Mouse (Mus musculus) cerebellum, adult 11-12 months (tissue): ENCODE results near the gene Mctp2.

Experiments used
- DNase-seq: peaks from one replicate; pipeline ENCODE4 v3.0.0; 2022

Mctp2 gene

DNA sequence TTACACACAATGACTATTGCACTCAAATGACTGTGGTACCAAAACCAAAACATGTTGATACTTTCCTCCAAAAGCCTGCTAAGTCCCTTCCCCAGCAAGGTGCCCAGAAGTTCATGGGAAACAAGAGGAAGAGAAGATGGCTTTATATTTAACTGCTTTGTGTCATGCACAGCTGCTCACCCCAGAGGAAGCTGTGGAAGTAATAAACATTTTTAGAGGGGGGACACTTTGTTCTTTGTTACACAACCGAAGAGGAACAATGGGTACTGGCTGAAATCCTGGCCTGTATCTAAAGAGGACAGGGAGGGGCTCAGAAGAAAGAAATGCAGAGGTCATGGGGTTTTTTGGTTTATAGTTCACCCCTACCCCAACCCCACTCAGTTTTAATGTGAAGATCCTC lies 144.2 kb downstream of the Mctp2 start:
- no peak for DNase-seq

DNA sequence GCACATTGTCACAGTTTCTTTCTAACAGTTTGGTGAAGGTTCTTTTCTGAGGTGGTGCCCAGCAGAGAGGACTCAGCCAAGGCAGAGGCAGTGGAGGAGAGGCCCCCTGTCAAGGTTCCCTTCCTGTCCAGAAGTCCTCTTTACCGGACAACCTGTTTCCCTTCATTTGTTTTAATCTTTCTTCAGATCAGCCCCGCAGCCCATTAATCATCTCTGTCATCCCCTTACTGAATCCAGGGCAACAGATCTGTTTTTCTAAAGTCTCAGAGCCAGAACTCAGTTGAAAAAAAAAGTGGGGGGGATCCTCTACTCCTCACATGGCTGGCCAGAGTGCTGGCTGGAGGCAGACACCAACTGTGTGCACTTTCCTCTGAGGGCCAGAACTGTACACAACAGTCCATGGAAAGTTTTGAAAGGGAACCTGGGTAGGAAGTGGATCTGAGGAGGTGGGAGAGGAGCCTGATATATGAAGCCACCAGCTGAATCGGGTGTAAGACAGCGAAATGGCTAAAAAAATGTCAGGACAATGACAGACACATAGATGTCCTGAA lies 146.8 kb downstream of the Mctp2 start:
- DNase-seq: no peak

DNA sequence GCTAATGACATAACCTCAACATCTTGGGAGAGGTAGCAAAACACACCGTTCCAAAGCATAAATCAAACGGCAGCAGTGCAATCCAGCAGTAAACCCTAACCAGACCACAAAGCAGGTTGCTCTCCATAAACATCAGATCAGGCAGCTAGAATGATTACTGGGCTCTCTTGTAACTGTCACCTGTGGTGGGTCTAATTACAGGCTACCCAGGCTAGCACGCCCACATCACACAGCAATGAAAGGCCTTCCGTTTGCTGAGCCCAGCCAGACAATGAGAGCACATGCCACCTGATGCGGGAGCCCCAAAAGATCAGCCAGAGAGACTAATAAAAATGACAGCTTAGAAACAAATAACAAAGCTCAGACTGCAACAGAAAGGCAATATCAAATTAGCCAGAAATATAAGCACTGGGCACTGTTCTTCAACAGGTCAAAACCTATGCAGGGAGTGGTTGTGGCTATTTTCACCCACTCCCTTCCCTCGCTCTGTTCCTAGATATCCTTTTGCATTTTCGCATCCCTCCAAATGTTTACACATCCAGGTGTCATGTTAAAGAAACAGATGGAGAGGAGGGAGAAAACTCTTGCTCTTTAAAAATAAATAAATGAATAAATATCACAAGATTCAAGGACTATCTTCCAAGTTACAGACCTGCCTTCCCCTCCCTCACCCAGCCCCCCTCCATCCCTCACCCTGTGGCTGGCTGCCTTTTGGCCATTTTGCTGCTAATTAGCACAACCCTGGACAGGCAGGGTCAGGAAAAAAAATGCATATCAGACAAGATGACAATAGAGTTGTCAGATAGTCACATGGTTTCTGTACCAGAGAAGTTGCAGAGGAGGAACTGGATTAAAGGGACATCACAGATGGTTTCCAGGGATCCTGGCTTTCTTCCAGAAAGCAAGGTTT lies 155.4 kb downstream of the Mctp2 start:
- no peak for DNase-seq

DNA sequence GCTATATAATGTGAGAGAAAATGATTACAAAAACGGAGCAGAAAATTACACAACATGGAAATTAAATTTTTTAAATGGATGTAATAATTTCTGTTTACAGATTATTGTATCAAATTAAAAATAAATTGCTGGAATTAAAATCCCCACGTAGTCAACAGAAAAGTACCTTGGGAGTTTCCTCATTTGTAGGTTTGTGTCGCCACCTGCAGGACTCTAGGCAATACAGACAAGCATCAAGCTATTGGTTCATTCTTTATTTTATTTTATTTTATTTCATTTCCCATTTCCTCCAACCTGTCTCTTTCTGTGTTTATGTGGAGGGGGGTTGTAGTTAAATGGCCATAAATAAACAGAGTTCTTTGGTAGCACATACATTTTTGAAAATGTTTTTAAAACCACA lies 157.3 kb downstream of the Mctp2 start:
- DNase-seq: no peak

DNA sequence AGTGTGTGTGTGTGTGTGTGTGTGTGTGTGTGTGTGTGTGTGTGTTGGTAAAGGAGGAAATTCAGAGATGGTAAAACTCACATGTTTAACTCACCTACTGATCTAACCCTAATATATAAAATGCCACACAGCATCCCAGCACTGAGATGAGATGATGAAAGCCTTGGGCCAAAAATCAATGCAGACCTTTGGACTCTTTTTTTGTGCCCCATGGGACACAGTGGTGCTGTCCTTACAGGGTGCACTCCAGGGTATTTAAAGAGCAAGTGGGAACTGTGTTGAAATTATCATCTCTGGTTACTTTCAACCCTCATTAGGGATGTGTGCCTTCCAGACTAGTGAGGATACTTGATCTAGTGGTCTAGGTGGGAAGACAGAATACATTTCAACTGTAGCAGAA lies 159.6 kb downstream of the Mctp2 start:
- no peak for DNase-seq

DNA sequence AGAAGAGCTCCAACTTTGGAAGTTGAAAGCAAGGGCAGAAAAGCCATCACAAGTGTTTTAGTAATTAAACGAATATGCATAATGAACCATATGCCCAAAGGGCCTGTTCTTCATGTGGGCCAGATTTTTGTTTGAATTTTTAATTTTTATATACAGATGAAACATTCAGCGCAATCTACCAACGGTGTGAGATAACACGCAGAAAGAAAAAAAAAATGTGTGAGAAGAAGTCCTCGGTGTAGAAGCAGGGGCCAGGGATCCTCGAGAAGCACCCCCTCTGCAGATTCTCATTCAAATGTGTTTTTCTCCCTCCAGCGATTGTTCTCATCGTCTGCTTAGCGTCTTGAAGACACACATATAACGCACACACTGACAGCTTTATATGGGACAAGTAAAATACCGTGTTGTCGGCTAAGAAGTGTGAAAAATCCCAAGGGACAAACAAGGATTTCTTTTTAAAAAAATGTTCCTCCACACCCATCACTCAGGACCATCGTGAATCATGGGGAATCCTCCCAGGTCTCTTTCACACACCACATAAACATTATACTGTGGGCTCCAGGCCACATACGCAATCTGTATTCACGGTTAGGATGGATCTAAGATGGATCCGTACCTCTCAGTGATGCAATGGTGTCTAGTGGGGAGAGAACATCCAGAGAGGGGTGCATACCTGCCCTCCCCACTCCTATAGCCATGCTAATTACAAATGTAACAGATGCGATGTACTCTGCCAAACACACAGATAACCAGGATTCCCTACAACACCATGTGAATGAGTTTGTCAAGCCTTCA lies 160.5 kb downstream of the Mctp2 start:
- DNase-seq: no peak

DNA sequence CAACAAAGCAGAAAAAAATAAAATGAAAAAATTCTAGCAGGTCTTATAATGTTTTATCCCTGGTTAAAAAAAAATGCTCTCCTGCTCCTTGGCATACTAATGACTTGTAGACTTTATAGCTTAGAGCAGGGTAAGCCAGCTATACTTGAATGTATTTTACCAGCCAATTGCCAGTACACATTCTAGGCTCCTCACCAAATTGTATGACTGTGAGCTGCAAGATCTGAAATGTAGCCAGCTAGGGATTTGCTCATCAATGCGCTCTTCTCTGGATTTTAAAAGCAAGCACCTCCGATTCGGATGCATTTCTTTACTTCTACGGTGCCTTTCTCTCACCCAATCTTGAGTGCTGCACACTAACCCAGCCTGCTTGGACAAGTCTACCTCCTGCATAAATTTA lies 167.7 kb downstream of the Mctp2 start:
- no peak for DNase-seq

DNA sequence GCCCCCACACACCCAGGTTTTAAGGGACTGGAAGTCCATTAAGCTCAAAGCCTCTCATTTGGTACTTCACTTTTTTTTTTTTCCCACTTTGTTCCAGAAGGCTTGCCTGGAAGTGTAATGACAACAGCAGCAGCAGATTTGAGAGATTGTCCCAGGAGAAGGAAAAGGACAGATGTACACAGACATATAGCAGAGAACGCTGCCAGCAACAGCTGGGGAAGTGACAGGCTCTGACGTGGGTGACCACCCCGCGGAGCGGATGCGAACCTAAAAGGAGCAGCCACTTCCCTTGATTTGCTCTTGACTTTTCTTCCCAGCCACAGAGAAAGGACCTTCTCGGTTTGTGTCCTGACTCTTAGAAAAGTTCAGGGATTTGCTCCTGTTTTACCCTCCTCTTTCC lies 185.4 kb downstream of the Mctp2 start:
- DNase-seq: no peak

DNA sequence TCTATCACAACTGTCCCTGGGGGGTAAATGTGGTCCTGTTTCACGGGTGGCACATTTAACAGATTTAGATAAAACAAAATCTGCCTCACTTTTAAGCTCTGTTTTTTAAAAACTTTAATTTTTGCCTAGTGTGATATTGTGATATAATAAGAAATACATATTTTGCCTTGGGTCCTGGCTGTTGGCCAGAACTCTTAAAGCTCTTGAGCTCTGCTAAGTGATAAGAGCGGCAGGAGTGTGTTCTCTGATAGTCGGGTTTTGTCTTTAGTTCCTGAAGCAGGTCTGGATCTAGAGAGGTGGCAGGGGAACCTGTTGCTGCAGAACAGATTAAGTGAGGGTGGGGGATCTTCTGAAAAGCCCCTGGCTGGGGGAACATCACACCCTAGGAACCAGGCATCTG lies 186.7 kb downstream of the Mctp2 start:
- DNase-seq: no peak

DNA sequence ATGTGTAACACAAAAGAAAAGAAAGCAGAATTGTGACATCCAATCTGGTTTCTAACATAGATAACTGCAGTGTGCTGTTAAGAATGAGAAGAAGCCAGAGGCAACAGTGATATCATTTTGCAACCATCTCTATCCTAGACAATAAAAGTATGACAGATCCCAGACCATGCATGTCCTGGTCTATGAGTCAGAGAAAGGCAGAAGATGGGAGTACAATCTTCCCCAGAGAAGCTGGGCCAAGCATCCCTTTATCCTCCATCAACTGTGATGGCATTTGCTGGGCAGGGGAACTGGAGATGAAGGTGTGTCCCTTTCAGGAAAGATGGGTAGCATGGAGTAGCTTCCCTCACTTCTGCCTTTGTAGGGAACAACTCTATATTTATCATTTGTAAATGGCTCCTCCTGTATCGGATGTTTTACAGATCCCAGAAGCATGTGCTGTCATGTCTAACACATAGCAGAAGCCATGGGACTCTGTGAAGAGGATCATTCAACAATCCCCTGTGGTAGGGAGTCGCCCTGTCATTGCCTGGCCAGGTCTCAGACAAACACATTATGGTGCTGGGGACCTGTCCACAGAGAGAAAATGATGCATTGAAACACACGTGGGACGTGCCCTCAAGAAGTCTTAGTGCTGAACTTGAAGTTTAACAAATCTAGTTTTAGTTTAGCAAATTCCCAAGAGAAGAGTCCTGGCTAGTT lies 188.9 kb downstream of the Mctp2 start:
- DNase-seq: no peak

DNA sequence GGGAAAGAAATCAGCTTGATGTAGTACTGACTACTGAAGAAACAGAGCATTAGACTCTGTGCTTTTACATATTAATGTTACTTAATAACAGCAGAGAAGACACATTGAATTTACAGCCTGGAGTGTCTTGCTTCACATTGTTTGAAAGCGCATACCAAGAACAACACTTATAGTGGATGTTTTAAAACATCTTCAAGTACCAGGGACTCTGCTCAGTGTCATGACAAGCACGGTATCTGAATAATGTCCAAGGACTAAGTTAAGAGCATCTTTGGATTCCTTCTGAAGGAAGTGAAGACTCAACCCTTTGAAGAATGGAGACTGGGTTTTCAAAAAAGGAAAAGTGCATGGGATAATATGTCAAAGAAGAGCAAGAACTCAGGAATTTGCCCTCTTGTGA lies 191.3 kb downstream of the Mctp2 start:
- no peak for DNase-seq

DNA sequence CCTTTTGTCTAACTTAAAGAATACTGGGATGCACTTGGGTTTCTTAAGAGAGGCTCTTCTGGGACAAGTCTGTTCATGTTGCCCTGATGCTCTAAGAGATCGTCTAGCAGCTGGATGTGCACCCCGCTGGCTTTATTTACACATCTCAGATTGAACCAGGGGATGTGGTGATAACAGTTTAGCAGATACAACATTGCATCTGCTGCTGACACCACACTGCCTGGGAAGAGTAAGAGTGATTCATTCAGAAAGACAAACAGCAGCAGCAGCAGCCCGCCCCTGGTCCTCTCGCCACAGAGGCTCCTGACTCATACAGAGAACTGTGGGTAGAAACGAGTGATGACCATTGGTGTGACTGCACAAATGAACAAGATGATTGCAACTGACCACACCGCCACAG lies 195.8 kb downstream of the Mctp2 start:
- no peak for DNase-seq

DNA sequence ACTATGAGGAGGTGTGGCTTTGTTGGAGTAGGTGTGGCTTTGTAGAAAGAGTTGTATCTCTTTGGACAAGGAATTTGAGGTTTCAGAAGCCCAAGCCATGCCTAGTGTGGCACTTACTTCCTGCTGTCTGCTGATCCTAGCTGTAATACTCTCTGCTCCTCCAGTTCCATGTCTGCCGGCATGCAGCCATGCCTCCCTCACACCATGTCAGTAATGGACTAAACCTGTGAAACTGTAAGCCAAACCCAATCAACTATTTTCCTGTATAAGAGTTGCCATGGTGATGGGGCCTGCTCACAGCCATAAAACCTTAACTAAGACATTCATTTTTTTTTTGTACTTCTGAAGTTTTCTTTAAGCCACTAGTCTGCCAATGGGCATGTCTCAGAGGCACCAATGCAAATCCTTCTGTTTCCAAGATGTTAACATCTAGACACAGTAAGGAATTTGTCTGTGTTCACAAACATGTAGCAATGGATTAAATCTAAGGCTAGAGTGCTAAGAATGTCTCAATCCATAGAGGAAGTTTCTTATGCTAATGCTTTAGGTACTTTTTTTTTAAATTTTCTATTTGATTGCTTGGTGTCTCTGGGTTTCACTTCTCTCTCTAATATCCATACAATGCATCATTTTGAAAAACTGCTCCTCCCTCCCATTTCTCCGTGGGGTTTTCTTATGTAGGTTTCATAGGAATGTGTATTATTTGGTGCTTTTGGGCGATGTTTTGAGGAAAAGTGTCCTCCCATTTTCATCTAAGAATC lies 197.6 kb downstream of the Mctp2 start:
- DNase-seq: no peak

DNA sequence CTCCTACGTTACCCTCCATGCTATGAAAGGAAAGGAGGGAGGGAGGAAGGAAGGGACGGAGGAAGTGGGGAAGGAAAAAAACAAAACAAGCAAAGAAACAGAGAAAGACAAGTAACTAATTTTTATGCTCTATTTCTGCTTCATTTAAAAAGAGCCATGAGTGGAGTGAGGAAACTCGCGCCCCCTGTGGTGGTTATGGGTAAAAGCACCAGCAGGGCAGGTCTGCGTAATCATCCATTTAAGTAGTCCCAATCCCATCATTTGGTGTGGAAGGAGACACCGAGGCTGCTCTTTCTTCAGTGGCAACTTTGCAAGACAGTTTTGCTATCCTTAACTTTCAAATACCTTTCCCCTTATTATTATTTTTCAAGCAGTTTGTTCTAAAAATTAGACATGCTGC lies 202.2 kb downstream of the Mctp2 start:
- DNase-seq: no peak

DNA sequence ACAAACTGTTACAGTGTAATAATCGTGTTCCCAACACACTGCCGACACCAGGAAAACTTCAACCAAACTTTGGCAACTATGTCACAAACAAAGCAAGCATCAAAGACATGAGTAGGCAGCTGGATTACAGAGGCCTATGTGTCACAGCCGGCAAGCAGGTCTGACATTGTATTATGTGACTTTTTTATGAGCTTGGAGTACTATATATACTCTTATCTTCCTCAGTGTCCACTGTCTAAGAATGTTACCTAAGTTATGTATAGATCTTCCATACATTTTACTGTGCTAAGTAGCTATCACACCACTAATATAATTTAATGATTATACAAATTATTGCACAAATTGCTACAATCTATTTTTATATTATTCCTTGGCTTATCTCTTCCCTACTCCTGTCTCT lies 202.8 kb downstream of the Mctp2 start:
- no peak for DNase-seq

DNA sequence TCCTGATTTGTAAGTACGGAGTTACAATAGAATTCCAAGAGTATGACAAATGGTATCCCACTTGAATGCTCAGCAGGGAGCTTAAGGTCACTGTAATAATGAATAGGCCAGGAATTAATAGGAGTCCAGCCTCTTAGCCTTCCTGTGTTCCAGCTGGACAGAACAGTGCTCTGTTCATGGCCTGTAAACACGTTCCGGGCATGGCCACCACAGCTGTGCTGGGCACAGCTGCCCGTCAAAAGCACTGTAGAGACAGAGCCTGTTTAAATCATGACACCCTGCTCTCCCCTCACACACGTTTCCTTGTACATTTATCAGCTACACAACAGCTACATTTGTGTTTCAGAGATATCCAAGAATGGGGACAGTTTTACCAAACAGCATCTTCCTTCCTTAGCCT lies 205.7 kb downstream of the Mctp2 start:
- no peak for DNase-seq

DNA sequence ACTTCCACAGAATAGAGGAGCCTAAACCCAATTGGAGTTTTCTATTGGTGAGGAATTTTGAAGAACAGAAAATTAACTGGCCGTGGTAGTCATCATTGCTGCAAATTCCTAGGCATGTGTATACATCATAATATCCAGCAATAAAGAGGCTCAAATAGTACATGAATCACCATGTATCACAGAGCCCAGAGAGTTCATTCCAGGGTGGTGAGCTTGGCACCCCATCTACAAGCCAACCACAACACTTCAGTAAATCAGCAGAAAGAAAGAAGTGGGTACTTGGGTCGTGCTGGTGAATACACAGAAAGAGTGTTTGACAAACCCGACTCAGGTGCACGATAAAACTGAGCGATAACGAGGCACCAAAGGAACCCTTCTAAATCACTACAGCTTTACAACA lies 207.8 kb downstream of the Mctp2 start:
- no peak for DNase-seq

DNA sequence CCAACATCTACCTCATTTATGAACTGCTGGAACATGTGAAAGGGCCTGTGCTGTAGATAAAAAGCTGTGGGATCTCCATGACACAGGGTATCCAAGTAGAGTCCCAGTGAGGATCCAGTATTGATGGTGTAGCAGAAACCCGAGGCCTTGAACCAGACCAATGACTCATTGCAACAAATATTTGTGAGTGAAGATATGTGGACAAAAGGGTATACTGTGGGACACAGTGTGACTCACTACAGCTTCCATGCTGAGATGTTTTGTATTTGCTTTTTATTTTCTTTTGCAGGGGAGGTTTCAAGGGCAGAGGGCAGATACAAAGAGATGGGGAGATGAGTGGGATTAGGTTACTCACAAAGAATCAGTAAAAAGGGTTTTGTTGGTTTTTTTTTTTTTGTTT lies 209.4 kb downstream of the Mctp2 start:
- no peak for DNase-seq

DNA sequence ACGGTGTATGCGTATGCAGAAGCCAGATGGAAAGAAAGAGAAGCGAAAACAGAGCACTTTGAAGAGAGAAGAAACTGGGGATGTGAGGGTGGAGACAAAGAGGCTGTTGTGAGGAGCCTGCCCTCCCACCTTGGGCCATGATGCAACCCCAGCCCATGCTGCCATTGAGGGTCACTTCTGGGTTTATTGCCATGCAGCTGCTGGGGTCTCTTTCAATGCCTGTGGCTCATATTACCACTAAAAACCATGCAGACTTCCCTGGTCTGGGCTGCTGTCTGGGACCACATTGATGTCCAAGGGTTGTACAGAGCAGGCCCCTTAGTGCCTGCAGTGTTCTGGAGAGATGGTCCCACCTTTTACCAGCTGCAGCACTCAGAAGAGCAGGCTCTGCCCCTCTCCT lies 210.0 kb downstream of the Mctp2 start:
- no peak for DNase-seq

DNA sequence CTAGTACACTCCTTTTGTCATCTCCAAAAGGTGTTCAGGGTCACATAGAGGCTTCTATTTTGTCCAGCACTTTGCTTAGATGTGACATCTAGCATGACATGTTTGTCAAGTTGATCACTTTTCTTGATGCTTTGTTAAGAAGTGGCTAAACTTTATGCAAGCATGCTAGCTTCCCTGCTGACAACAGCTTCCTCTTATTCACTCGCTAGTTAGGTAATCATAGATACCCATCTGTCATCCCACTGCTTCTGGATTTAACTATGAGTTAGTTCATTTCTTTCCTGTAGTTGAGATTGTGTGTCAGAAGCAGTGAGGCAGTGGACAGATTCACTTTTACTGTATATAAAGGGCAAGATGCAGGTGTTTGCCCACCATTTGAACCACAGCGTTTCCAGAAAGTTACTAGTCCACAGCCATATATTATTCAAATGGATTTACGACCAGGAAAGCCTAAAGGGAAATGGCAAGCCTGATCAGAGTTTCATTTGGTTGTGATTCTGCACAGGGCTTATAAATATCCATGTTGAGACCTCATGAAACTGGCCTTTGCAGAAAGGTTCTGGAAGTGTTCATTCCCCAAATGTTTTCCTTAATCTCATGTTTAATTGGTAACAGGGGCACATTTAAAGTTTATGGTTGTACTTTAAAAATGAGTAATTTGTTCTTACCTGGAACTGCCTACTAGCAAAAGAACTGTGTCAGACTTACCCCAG lies 216.8 kb downstream of the Mctp2 start:
- no peak for DNase-seq

DNA sequence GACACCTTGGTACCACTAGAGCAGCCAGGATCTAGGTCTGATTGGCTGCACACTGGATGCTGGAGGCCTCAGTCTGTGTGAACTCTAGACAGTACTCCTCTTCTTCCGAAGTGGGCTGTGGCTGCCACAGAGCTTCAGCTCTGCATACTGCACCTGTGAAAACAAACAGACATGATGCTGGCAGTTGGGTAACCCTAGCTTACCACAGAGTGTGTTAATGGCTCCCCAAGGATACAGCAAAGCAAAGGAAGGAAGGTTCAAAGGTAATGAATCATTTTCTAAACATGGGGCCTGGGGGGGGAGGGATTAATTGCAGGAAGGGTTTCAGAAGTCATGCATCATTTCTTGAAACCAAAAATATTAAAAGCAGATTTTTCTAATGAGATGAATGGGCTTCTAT lies 225.7 kb downstream of the Mctp2 start:
- no peak for DNase-seq

DNA sequence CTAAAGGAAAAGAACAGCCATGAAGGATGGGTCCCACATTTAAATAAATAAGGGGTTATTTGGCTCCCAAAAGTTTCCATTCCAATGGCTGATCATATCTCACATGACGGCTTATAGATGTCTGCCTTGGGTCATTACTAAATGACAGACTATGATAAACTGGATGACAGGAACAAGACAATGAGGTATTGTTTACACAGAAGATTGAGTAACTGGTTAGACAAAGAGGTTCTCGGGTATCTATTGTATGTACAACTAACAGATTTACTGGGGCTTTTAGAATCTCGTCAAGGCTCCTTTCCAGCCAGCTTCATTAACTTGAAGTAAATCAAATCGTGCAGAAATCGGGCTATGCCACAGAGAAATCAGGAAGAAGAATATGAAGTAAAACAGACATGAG lies 227.5 kb downstream of the Mctp2 start:
- no peak for DNase-seq
